Mouse (Mus musculus): ENCODE data around the gene Plekhm3. TPM values are rescaled to one million over a fixed set of nuclear protein-coding genes. Genes with fewer than 3 reads are reported as not detected.

Gene Plekhm3
- polyA plus RNA-seq, 1 experiment = 0.03 TPM

DNA sequence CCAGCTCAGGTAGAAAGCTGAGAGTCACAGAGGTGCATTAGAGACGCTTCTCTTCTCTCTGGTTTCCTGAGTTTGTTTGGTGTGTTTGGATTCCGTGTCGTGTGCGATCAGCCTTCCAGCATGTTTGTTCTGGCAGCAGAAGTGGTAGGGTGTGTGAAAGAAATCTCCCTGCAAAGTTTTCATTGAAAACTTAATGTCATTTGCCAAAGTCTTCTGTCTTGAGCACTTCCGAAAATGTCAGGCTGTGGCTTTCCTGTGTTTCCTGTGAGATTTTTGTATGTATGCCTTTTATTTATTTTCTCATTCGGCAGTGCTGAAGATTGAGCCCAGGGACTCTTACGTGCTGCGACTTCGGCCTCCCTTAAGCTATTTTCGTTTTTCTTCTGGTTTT lies 200.0 kb downstream of the Plekhm3 start:
- Histone ChIP-seq H3K36me3 (ENCODE audit: control insufficient read depth) (no peaks in the 10 kb centered on the region), H3K4me1 (ENCODE audit: control insufficient read depth) (no peaks in the 10 kb centered on the region), H3K9me3 (ENCODE audit: control insufficient read depth, low read length) (no peaks in the 10 kb centered on the region), H3K27me3 (ENCODE audit: control insufficient read depth) (no peaks in the 10 kb centered on the region), H3K4me3 (replicated peaks) (no peak overlapping the region)
- TF ChIP-seq TAL1 (IDR thresholded peaks at IDR 0.05; ENCODE audit: low read length) (no peak), GATA1 (IDR thresholded peaks at IDR 0.05; ENCODE audit: low read length) (no peak)

DNA sequence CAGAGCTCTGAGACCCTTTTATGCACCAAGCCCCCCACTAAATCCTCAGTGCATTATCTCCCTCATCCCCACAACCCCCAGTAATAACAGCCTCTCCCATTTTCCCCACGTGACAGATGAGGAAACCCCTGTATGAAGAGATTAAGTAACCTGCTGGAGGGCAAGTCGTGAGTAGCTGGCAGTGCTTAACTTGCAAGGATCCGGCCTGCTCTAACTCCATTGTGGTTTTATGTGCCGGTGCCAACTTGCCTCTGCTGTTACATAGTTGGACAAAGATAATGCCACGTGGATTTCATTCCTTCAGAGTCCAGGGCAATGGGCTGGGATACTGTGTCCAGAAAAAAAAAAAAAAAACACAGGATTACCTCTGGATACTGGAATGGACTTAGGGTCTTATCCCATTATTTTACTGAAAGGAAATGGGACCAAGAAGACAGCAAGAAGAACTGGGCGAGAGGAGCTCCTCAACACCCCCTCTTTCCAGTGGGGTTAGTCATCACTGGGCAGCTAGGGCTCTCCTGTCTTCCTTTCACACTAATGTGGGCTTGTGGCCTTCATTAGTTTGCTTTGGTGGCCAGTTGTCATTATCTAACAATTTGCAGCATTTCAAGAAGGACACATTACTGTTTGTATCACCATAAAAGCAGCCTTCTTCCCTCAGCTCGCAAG lies 200.5 kb downstream of the Plekhm3 start:
- TF ChIP-seq GATA1 (IDR thresholded peaks at IDR 0.05; ENCODE audit: low read length) = no peak
- no peak for TF ChIP-seq TAL1 (IDR thresholded peaks at IDR 0.05; ENCODE audit: low read length)
- no peaks in the 10 kb centered on the region for H3K4me1 ChIP-seq (ENCODE audit: control insufficient read depth)
- H3K9me3 ChIP-seq (ENCODE audit: control insufficient read depth, low read length) = no peaks in the 10 kb centered on the region
- no peak overlapping the region for H3K4me3 ChIP-seq (replicated peaks)
- H3K36me3 ChIP-seq (ENCODE audit: control insufficient read depth) = no peaks in the 10 kb centered on the region
- no peaks in the 10 kb centered on the region for H3K27me3 ChIP-seq (ENCODE audit: control insufficient read depth)

DNA sequence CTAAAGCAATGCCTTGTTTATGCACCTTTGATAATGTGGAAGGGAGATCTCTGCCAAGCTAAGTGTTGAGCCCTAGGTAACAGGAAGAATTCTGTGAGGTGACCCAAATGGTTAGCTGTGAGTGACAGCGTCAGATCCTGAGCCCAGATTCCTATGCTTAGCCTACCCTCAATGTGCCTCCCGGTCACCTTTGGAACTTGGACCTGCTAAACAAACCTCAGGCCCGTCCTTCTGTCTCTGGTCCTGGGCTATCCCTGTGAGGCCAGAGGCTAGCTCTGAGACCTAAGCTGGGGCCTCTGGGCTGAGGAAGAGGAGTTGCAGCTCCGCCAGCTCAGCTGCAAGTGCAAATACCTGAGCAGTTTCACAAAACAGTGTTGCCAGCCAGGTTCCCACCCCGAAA lies 202.0 kb downstream of the Plekhm3 start:
- Histone ChIP-seq H3K9me3 (ENCODE audit: control insufficient read depth, low read length) (no peaks in the 10 kb centered on the region), H3K4me1 (ENCODE audit: control insufficient read depth) (no peaks in the 10 kb centered on the region), H3K4me3 (replicated peaks) (no peak overlapping the region), H3K36me3 (ENCODE audit: control insufficient read depth) (no peaks in the 10 kb centered on the region), H3K27me3 (ENCODE audit: control insufficient read depth) (no peaks in the 10 kb centered on the region)
- no peak for TF ChIP-seq TAL1 (IDR thresholded peaks at IDR 0.05; ENCODE audit: low read length)
- no peak for TF ChIP-seq GATA1 (IDR thresholded peaks at IDR 0.05; ENCODE audit: low read length)

DNA sequence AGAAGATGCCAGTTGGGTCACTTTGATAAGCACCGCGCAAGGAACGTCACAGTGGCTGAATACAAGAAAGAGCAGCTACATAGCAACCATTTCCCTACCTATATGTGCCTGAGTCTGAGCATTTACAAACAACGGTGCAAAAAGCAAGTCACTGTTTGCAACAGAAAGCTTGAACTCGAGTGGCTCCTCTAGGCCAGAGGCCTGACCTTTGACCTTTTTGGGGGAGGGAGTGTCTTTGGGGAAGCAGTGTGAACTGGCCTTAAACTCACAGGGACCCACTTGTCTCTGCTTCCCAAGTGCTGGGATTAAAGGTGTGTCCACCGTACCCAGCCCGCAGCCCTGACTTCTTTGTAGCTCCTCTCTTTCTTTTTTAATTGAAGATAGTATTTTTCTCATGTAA lies 203.0 kb downstream of the Plekhm3 start:
- Histone ChIP-seq H3K27me3 (ENCODE audit: control insufficient read depth) (no peaks in the 10 kb centered on the region), H3K4me1 (ENCODE audit: control insufficient read depth) (no peaks in the 10 kb centered on the region), H3K9me3 (ENCODE audit: control insufficient read depth, low read length) (no peaks in the 10 kb centered on the region), H3K36me3 (ENCODE audit: control insufficient read depth) (no peaks in the 10 kb centered on the region), H3K4me3 (replicated peaks) (no peak overlapping the region)
- TF ChIP-seq GATA1 (IDR thresholded peaks at IDR 0.05; ENCODE audit: low read length) (no peak), TAL1 (IDR thresholded peaks at IDR 0.05; ENCODE audit: low read length) (no peak)

DNA sequence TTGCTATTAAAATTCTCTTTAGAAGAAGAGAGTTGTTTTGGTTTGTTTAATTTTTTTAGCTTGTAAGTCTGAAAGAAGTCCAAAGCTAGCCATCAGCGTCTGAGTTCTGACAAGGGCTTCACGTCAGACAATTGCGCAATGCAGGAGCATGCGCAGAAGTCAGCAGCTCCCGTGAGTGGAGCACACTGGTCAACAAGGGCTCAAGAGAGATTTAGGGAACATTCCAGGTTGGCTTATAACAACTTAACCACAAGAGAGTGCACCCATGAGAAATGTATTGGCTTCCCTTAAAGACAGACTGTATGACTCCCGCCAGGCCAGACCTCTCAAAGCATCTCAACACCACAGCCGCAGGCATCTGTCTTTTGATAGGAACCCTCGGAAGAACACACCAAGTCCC lies 203.5 kb downstream of the Plekhm3 start:
- H3K27me3 ChIP-seq (ENCODE audit: control insufficient read depth) = peaks cover 4% of the 10 kb centered on the region; the same call in 1 of the 2 replicates
- H3K9me3 ChIP-seq (ENCODE audit: control insufficient read depth, low read length) = no peaks in the 10 kb centered on the region
- no peaks in the 10 kb centered on the region for H3K4me1 ChIP-seq (ENCODE audit: control insufficient read depth)
- H3K36me3 ChIP-seq (ENCODE audit: control insufficient read depth) = no peaks in the 10 kb centered on the region
- no peak overlapping the region for H3K4me3 ChIP-seq (replicated peaks)
- no peak for TF ChIP-seq GATA1 (IDR thresholded peaks at IDR 0.05; ENCODE audit: low read length)
- TF ChIP-seq TAL1 (IDR thresholded peaks at IDR 0.05; ENCODE audit: low read length) = no peak

DNA sequence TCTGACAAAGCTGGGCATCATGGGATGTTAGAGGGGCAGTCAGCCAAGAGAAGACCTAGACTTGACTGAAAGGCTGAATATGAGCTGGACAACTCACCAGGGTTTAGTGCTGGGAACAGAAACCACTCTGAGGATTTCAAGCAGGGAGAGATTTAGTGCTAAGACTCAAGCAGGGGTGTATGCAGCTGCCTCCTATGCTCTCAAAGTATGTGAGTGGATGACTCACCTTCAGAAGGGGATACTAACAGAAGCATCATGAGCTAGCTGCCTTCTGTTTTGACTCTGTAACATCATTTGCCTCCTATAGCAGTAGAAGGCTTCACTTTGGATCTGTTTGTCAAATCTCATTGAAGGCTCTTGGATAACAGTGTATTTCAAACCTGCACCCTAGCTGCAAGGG lies 212.0 kb downstream of the Plekhm3 start:
- TF ChIP-seq TAL1 (IDR thresholded peaks at IDR 0.05; ENCODE audit: low read length) = no peak
- no peak for TF ChIP-seq GATA1 (IDR thresholded peaks at IDR 0.05; ENCODE audit: low read length)
- peaks cover 8% of the 10 kb centered on the region; the same call in 1 of the 2 replicates for H3K27me3 ChIP-seq (ENCODE audit: control insufficient read depth)
- H3K4me3 ChIP-seq (replicated peaks) = no peak overlapping the region
- peaks cover 2% of the 10 kb centered on the region for H3K4me1 ChIP-seq (ENCODE audit: control insufficient read depth)
- H3K9me3 ChIP-seq (ENCODE audit: control insufficient read depth, low read length) = no peaks in the 10 kb centered on the region
- no peaks in the 10 kb centered on the region for H3K36me3 ChIP-seq (ENCODE audit: control insufficient read depth)

DNA sequence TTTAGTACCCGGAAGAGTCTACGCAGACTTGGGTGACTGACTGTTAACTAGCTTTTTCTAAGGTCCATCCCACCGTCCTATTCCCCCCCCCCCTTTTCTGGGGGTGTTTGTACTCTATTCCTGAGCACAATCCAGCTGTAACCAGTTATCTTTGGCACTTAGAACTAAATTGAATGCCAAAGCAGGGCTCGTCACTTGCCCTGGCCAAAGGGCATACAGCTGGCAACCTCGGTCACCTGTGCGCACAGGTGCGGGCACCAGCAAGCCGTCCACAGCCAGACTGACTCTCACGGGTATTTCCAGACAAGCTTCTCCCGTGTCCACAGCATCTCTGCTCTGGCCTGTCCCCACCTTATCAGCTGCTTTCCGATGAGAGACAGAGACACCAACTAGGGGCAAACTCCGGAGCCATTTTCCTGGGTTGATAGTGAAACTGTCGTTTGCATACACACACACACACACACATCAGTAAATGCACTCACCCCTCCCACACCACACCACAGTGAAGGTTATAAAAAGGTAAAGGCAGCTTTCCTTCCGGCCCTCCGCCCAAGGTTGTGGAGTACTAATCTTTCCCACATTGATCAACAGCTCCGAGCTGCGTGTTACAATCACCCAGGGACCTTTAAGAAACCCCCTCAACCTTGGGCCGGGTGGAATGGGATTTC lies 213.7 kb downstream of the Plekhm3 start:
- Histone ChIP-seq H3K4me3 (replicated peaks) (no peak overlapping the region), H3K27me3 (ENCODE audit: control insufficient read depth) (peaks cover 4% of the 10 kb centered on the region; the same call in 1 of the 2 replicates), H3K4me1 (ENCODE audit: control insufficient read depth) (peaks cover 19% of the 10 kb centered on the region), H3K36me3 (ENCODE audit: control insufficient read depth) (no peaks in the 10 kb centered on the region), H3K9me3 (ENCODE audit: control insufficient read depth, low read length) (no peaks in the 10 kb centered on the region)
- TF ChIP-seq TAL1 (IDR thresholded peaks at IDR 0.05; ENCODE audit: low read length) (no peak), GATA1 (IDR thresholded peaks at IDR 0.05; ENCODE audit: low read length) (no peak)

DNA sequence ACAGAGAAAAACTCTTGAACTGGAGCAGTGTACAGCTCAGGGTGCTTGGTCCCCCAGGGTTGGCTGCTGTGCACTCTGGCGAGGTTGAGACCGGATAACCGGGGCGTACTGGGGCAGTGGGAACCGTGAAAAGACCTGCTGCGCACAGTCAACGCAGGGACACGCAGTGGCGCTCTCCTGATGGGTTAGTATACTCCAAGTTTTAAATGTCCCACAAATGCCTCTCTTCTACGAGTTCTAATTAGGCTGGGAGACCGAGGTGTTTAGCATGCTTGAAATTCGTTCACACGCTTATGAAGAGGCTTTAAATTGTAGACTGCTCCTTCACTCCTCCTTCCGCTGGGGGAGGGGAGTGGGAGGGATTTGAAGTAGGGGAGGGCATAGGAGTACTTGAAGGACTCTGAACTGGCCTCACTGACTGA lies 218.0 kb downstream of the Plekhm3 start:
- peaks cover 58% of the 10 kb centered on the region for H3K4me1 ChIP-seq (ENCODE audit: control insufficient read depth)
- peaks cover 26% of the 10 kb centered on the region for H3K36me3 ChIP-seq (ENCODE audit: control insufficient read depth)
- TF ChIP-seq TAL1 (IDR thresholded peaks at IDR 0.05; ENCODE audit: low read length) (no peak), GATA1 (IDR thresholded peaks at IDR 0.05; ENCODE audit: low read length) (no peak)
- H3K27me3 ChIP-seq (ENCODE audit: control insufficient read depth) = peaks cover 9% of the 10 kb centered on the region
- peak overlapping the region; percentile 87 for H3K4me3 ChIP-seq (replicated peaks)
- no peaks in the 10 kb centered on the region for H3K9me3 ChIP-seq (ENCODE audit: control insufficient read depth, low read length)

DNA sequence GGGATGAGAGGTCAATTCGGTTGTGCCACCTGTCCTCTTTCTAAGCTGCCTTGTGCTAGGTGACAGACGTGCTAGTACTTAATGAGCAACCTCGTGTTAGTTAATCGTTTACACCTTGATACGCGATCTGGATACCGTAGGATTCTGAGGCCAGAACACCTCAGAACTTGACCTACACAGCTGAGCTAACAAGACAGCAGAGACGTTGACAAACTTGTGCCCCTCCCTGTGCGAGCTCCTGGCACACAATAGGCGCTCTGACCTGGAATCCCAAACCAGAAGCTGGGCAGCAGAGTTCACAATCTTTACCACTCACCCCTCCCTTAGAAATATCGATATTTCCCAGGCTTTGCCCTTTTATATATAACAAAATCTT lies 218.5 kb downstream of the Plekhm3 start:
- peak overlapping the region; percentile 87 for H3K4me3 ChIP-seq (replicated peaks)
- no peaks in the 10 kb centered on the region for H3K9me3 ChIP-seq (ENCODE audit: control insufficient read depth, low read length)
- H3K4me1 ChIP-seq (ENCODE audit: control insufficient read depth) = peaks cover 62% of the 10 kb centered on the region
- peaks cover 26% of the 10 kb centered on the region for H3K36me3 ChIP-seq (ENCODE audit: control insufficient read depth)
- TF ChIP-seq TAL1 (IDR thresholded peaks at IDR 0.05; ENCODE audit: low read length) = no peak
- no peak for TF ChIP-seq GATA1 (IDR thresholded peaks at IDR 0.05; ENCODE audit: low read length)
- H3K27me3 ChIP-seq (ENCODE audit: control insufficient read depth) = peaks cover 9% of the 10 kb centered on the region

Measured in erythroblast, embryonic 14.5 days (primary cell).